Mouse (Mus musculus) hindbrain, embryonic 11.5 days (tissue): ENCODE measurements around the gene Tmcc1. TPM values are rescaled to one million over a fixed set of nuclear protein-coding genes. Genes with fewer than 3 reads are reported as not detected.
A peak's percentile ranks its signal among the peaks of the same experiment; 100 is the strongest.

Experiments
- ATAC-seq: fragments of 200-750 bp; cut with Nextera tagmentation; 2 replicates; pipeline ENCODE4 v1.8.0; 2017; ENCODE audit warnings: mild to moderate bottlenecking, moderate TSS enrichment, moderate library complexity; ENCODE audit not compliant: low FRiP score
- DNase-seq: peaks from one replicate; pipeline ENCODE4 v3.0.0-alpha.2; 2015; ENCODE audit warnings: low spot score
- H3K27ac ChIP-seq: fragments of 300-500 bp; sonication (generic); 2 replicates; pipeline ENCODE4 v1.5.1; 2014; ENCODE audit warnings: mild to moderate bottlenecking, low read depth, low read length
- H3K27me3 ChIP-seq: fragments of 300-500 bp; sonication (generic); 2 replicates; pipeline ENCODE4 v1.6.1; 2014; ENCODE audit warnings: mild to moderate bottlenecking, low read length, moderate library complexity, mixed read lengths; ENCODE audit not compliant: control insufficient read depth, insufficient read depth
- H3K36me3 ChIP-seq: fragments of 300-500 bp; sonication (generic); 2 replicates; pipeline ENCODE4 v1.6.1; 2014; ENCODE audit warnings: mild to moderate bottlenecking, low read length, moderate library complexity, mixed read lengths; ENCODE audit not compliant: control insufficient read depth, insufficient read depth
- H3K4me1 ChIP-seq: fragments of 300-500 bp; sonication (generic); replicated peaks from 2 replicates; pipeline ENCODE4 v1.6.1; 2014; ENCODE audit warnings: low read length, mixed read lengths; ENCODE audit not compliant: control insufficient read depth, insufficient read depth
- H3K4me2 ChIP-seq: fragments of 300-500 bp; sonication (generic); replicated peaks from 2 replicates; pipeline ENCODE4 v1.6.1; 2014; ENCODE audit warnings: mild to moderate bottlenecking, low read depth, low read length
- H3K4me3 ChIP-seq: fragments of 300-500 bp; sonication (generic); 2 replicates; pipeline ENCODE4 v1.5.1; 2014; ENCODE audit warnings: low read depth, low read length
- H3K9ac ChIP-seq: fragments of 300-500 bp; sonication (generic); 2 replicates; pipeline ENCODE4 v1.6.1; 2014; ENCODE audit warnings: low read depth, low read length
- H3K9me3 ChIP-seq: fragments of 300-500 bp; sonication (generic); 2 replicates; pipeline ENCODE4 v1.6.1; 2016; ENCODE audit warnings: low read length; ENCODE audit not compliant: control insufficient read depth
- WGBS: fragments of 180-500 bp; shearing (Covaris S2); extraction: QIAGEN DNeasy Blood & Tissue Kit; methylation state at CpG from one replicate; pipeline ENCODE4 v1.1.7; 2014; 5-methylcytosine and 5-hydroxymethylcytosine counted together
- polyA plus RNA-seq: library from polyadenylated mRNA; unstranded; fragments of >200 nt; fragmentation: Nextera tagmentation; extraction: Ambion mirVana; gene quantifications from 2 replicates; pipeline ENCODE4 v1.2.1, GENCODE M21; 2014

The Tmcc1 gene
- polyA plus RNA-seq, 1 experiment from 2014 or later, result 23.4 TPM

DNA sequence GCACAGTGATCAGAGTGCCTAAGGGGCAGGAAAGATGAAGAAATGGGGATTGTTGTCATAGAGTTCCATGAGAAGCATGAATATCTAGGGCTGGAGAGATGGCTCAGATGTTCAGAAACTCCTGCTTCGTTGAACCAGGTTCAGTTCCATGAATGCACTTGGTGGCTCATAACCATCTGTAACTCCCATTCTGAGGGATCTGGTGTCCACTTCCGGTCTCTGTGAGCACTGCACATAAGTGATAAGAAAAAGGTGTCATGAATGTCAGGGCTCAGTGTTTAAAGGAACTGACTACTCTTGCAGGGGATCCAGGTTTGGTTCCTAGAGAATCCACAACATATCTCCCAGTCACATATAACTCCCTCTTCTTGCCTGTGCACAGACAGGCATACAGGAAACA is 6.4 kb upstream of the Tmcc1 start:
- no peak overlapping the region for H3K4me3 ChIP-seq
- no peak overlapping the region for H3K4me2 ChIP-seq
- no peaks in the 10 kb centered on the region for H3K9me3 ChIP-seq
- no peak overlapping the region for H3K9ac ChIP-seq
- H3K36me3 ChIP-seq, result no peaks in the 10 kb centered on the region
- WGBS, result 71% methylated on average over 2 of the region's 2 CpGs
- H3K27ac ChIP-seq, result no peak overlapping the region
- no peaks in the 10 kb centered on the region for H3K27me3 ChIP-seq
- DNase-seq (no peak), ATAC-seq (no peak)
- no peaks in the 10 kb centered on the region for H3K4me1 ChIP-seq

DNA sequence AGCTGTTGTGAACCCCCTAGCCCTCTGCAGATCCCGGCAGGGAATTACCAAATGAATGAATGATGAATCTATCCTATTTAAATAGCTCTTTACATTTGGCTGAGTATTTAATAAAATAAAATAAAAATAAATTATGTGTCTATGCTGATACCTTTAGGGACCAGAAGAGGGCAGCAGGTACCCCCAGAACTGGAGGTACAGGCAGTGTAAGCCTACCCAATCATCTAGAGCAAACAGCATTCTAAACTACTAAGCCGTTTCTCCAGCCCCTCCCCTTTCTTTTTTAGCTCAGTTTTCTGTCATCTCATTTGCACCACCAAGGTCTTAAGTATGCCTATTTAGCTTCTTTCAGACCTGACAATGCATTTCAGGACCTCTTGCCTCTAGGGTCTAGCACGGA is 4.9 kb upstream of the Tmcc1 start:
- Histone ChIP-seq H3K4me1 (no peaks in the 10 kb centered on the region; the same call in 1 of the 2 replicates), H3K27ac (no peak overlapping the region), H3K9ac (no peak overlapping the region), H3K4me2 (no peak overlapping the region), H3K36me3 (no peaks in the 10 kb centered on the region), H3K4me3 (no peak overlapping the region), H3K9me3 (no peaks in the 10 kb centered on the region), H3K27me3 (no peaks in the 10 kb centered on the region)
- ATAC-seq (no peak), DNase-seq (peak; percentile 34)
- WGBS, result 42% methylated on average over 3 of the region's 3 CpGs

DNA sequence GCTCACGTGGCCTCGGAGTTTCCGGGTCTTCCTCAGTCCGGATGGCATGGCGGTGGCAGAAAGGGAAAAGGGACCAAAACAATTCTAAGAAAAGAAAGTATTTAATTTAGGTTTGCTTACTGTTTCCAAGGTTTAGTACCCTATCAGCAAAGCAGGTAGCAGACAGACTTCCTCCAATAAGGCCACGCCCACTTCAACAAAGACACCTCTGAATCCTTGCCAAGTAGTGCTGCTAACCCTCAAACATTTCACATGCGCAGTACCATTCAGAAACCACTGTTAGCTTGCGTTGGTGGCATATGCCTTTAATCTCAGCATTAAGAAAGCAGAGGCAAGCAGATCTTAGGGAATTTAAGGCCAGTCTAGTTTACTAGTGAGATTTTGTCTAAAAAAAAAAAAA is 2.5 kb upstream of the Tmcc1 start:
- H3K36me3 ChIP-seq, result no peaks in the 10 kb centered on the region
- WGBS, result 64% methylated on average over 8 of the region's 8 CpGs
- no peak for DNase-seq
- ATAC-seq, result no peak
- no peaks in the 10 kb centered on the region for H3K27me3 ChIP-seq
- H3K4me3 ChIP-seq, result no peak overlapping the region
- H3K4me2 ChIP-seq, result no peak overlapping the region
- no peaks in the 10 kb centered on the region; the same call in 1 of the 2 replicates for H3K4me1 ChIP-seq
- H3K9me3 ChIP-seq, result no peaks in the 10 kb centered on the region
- no peak overlapping the region for H3K27ac ChIP-seq
- no peak overlapping the region for H3K9ac ChIP-seq

DNA sequence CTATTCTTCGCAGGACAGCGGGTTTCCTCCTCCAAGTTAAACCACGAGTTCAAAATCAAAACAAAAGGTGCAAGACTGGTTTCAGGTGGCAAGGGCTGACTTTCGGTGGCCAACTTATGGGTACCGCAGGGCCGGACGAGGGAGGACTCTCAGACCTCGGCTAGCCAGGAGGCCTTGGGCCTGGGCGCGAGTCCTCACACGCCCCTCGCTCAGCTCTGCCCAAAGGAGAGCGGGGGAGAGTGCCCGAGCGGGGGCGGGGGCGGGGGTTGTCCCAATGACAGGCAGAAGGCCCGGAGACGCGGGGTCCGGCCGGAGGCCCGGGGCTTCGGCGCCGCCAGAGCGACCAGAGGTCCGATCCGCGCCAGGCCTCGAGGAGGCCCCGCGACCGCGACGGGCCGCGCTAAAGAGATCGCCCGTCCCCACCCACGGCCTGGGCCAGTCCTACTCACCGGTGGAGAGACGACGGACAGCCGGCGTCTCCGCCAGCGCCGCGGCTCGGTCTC is 426 bp downstream of the Tmcc1 start:
- Histone ChIP-seq H3K4me2 (peak overlapping the region; percentile 49), H3K9ac (peak overlapping the region; percentile 76), H3K27me3 (no peaks in the 10 kb centered on the region), H3K4me3 (peak overlapping the region; percentile 65), H3K9me3 (no peaks in the 10 kb centered on the region), H3K36me3 (no peaks in the 10 kb centered on the region), H3K4me1 (no peaks in the 10 kb centered on the region; the same call in 1 of the 2 replicates), H3K27ac (peak overlapping the region; percentile 73)
- under 1% methylated on average over 43 of the region's 51 CpGs for WGBS
- ATAC-seq (peak; percentile 89), DNase-seq (peak; percentile 73)

DNA sequence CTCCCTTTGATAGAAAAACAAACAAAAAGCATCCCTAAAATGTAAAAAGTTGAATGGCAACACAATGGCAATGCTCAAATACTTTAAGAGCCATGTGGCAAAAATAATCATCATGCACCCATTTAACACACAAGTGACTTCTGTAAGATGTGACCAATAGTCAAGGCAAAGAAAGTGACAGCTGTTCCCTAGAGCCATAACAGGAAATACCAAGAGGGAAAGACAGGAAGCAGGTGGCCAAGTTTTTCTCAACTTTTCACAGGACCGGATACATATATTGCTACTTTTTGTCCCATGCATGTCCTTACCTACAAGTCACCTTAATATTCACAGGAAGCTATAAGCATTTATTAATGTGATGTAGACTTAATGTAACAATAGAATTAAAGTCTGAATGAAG is 3.9 kb downstream of the Tmcc1 start:
- no peak overlapping the region for H3K27ac ChIP-seq
- no peaks in the 10 kb centered on the region for H3K36me3 ChIP-seq
- no peaks in the 10 kb centered on the region; the same call in 1 of the 2 replicates for H3K4me1 ChIP-seq
- no peak overlapping the region for H3K9ac ChIP-seq
- DNase-seq, result no peak
- ATAC-seq, result no peak
- no peak overlapping the region for H3K4me3 ChIP-seq
- H3K9me3 ChIP-seq, result no peaks in the 10 kb centered on the region
- WGBS, result 74% methylated on average over 1 of the region's 1 CpGs
- no peak overlapping the region for H3K4me2 ChIP-seq
- H3K27me3 ChIP-seq, result no peaks in the 10 kb centered on the region

DNA sequence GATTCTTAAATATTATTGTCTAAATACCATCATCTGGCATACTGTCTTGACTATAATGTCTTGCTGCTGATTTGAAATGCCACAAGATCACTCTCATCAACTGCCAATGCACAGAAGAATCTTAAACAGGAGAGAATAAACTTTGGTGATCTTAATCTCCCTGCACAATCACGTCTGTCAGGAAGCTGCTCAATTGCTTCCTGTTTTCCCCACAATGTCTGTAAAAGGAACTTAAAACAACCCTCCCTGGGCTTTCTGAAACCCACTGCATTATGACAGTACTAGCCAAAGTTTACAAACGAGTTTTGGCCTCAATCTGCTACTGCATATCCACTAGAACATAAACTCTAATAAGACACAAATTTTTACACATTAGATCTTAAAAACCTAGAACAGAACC is 6.8 kb downstream of the Tmcc1 start:
- ATAC-seq (no peak), DNase-seq (no peak)
- Histone ChIP-seq H3K4me2 (no peak overlapping the region), H3K36me3 (no peaks in the 10 kb centered on the region), H3K4me1 (no peaks in the 10 kb centered on the region), H3K9me3 (no peaks in the 10 kb centered on the region), H3K4me3 (no peak overlapping the region), H3K27me3 (no peaks in the 10 kb centered on the region), H3K27ac (no peak overlapping the region), H3K9ac (no peak overlapping the region)
- 57% methylated on average over 2 of the region's 2 CpGs for WGBS

DNA sequence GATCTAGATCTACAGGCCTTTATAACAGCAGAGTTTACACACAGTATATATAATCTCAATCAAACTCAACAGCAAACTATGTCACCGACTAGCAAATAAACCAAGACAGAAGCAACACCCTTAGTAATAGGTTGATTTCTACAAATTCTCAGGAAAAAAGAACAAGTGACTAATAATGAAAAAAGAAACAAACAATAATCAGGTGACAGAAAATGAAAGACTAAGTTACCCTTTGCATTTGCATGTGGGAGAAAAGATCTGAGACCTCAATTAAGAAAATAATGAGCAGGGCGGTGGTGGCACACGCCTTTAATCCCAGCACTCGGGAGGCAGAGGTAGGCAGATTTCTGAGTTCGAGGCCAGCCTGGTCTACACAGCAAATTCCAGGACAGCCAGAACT is 9.8 kb downstream of the Tmcc1 start:
- 96% methylated on average over 5 of the region's 5 CpGs for WGBS
- no peak for DNase-seq
- H3K36me3 ChIP-seq, result no peaks in the 10 kb centered on the region
- H3K27me3 ChIP-seq, result no peaks in the 10 kb centered on the region
- H3K27ac ChIP-seq, result no peak overlapping the region
- no peak overlapping the region for H3K4me3 ChIP-seq
- H3K9me3 ChIP-seq, result no peaks in the 10 kb centered on the region
- no peak for ATAC-seq
- no peak overlapping the region for H3K4me2 ChIP-seq
- no peaks in the 10 kb centered on the region for H3K4me1 ChIP-seq
- no peak overlapping the region for H3K9ac ChIP-seq

DNA sequence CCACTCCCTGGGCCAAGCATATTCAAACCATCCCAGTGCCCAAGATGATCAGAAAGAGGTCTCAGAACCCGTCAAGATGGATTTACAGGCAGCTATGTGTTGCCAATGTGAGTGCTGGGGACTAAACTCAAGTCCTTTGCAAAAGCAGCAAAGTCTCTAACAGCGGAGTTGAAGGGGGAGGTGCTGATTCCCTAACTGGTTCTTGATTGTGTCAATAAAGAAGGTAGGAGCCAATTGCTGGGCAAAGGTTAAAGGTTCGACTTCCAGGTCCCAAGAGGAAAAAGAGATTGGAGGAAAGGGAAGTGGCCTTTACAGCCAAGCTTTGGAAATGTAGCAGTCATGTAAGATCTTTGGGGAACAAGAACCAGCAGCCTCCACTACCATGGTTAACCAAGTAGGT is 12.6 kb downstream of the Tmcc1 start:
- H3K27ac ChIP-seq, result no peak overlapping the region
- WGBS, result 64% methylated on average over 3 of the region's 3 CpGs
- H3K9me3 ChIP-seq, result no peaks in the 10 kb centered on the region
- DNase-seq (no peak), ATAC-seq (no peak)
- H3K4me3 ChIP-seq, result no peak overlapping the region
- no peak overlapping the region for H3K4me2 ChIP-seq
- H3K4me1 ChIP-seq, result no peaks in the 10 kb centered on the region
- no peaks in the 10 kb centered on the region for H3K36me3 ChIP-seq
- no peak overlapping the region for H3K9ac ChIP-seq
- no peaks in the 10 kb centered on the region for H3K27me3 ChIP-seq

DNA sequence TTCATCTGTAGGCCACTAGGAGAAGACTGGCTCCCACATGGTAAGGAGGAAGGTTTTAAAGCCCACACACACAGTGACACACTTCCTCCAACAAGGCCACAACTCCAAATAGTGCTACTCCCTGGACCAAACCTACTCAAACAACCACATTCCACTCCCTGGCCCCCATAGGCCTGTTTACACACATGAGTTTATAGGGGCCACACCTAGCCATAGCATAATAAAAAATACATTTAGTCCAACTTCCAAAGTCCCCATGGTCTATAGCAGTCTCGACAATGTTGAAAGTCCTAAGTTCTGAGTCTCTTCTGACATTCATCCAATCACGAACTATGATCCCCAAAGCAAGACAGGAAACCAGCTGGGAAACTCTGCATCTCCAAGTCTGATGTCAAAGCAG is 14.9 kb downstream of the Tmcc1 start:
- ATAC-seq, result no peak
- 96% methylated on average over 2 of the region's 2 CpGs for WGBS

More for the DNA sequence above, 14.9 kb downstream of the Tmcc1 start:
- Histone ChIP-seq H3K27me3 (no peaks in the 10 kb centered on the region), H3K4me1 (no peaks in the 10 kb centered on the region), H3K9ac (no peak overlapping the region), H3K4me3 (no peak overlapping the region), H3K4me2 (no peak overlapping the region), H3K27ac (no peak overlapping the region), H3K9me3 (no peaks in the 10 kb centered on the region), H3K36me3 (no peaks in the 10 kb centered on the region)
- no peak for DNase-seq
